Mouse (Mus musculus): Measurements from ENCODE around the gene Wdr95. TPM values are rescaled to one million over a fixed set of nuclear protein-coding genes. Genes with fewer than 3 reads are reported as not detected.

Gene Wdr95
- polyA plus RNA-seq, 1 experiment from 2014 or later, result 0.08 TPM

DNA sequence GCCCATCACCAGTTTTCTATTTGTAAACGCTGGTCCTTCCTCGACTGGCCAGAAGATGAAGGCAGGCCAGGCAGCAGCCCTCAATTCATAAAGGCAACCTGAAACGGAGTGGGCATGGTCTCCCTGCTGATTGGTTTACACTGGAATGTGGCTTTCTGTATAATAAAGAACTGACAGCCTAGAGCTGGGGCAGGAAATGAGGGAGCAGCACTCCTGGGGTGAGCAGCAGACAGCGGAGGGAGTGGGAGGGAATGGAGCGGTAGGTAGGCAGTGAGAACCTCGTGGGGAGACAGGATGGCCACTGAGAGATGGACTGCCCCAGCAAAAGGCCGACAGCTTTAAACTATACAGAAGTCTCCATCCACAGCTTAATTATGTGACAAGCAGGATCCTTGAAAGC, 93.7 kb downstream of the Wdr95 start:
- Histone ChIP-seq H3K36me3 (peaks cover 100% of the 10 kb centered on the region), H3K27ac (no peak overlapping the region), H3K4me1 (replicated peaks) (no peaks in the 10 kb centered on the region), H3K27me3 (ENCODE audit: insufficient read depth, poor library complexity, severe bottlenecking) (no peaks in the 10 kb centered on the region), H3K4me3 (no peak overlapping the region), H3K9me3 (no peaks in the 10 kb centered on the region)
- no peak for DNase-seq (ENCODE audit: low spot score)
- WGBS, result 72% methylated on average over 7 of the region's 7 CpGs

DNA sequence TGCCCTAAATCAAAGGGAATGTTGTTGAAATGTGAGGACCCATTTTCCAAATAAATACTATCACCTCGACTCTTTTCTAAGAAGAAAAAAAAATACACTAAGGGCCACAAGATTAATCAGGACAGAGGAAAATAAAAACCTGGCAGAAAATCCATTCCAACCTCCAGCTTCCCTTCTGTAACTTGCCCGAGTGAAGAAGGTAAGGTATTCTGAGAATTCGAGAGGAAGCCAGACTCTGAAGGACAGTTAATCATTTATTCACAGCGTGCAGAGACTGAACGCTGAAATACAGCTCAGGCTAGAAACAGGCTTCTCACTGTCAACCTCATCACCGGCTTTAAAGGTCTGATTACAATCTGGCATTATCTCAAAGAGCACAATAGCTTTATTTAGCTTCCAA, 94.2 kb downstream of the Wdr95 start:
- no peaks in the 10 kb centered on the region for H3K27me3 ChIP-seq (ENCODE audit: insufficient read depth, poor library complexity, severe bottlenecking)
- 79% methylated on average over 6 of the region's 6 CpGs for WGBS
- no peak for DNase-seq (ENCODE audit: low spot score)
- no peaks in the 10 kb centered on the region for H3K4me1 ChIP-seq (replicated peaks)
- peaks cover 100% of the 10 kb centered on the region for H3K36me3 ChIP-seq
- no peak overlapping the region for H3K27ac ChIP-seq
- no peak overlapping the region for H3K4me3 ChIP-seq
- H3K9me3 ChIP-seq, result no peaks in the 10 kb centered on the region

DNA sequence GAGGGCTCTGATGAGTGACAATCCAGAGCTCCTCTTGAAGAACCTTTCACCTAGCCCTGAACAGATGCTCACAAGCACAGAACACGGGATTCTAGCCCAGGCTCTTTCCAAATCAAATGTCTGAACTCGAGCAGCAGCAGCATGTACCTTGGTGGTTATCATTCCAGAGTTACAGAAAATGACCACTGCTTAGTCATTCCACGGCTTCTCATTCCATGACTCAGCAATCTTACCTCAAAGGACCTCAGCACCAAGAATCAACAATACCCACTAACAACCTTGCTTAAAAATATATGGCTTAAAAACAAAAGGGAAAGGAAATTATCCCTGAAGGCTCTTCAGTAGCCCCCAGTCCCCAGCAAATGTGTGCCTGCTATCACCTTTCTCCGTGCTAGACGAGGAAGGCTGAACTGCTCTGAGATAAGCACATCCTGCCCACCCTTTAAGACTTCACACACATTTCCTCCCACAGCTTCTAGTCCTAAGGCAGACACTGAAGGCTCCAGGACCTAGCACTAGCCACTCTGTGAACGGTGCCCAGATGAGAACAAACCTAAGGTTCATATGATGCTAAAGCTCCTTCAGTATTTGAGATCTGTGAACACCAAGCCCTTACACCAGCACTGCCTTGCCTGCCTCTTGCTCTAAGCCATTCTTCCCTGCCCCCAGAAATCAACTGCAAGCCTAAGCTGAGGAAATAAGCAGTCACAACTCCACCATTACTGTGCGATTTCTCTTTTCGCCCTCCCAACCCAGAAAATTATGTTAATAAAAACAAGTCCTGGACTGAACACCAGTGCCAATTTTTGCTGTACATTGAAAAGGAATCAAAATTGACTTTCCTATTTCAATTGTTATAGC, 95.6 kb downstream of the Wdr95 start:
- 86% methylated on average over 8 of the region's 8 CpGs for WGBS
- peaks cover 98% of the 10 kb centered on the region for H3K36me3 ChIP-seq
- DNase-seq (ENCODE audit: low spot score), result no peak
- no peaks in the 10 kb centered on the region for H3K4me1 ChIP-seq (replicated peaks)
- no peaks in the 10 kb centered on the region for H3K9me3 ChIP-seq
- no peak overlapping the region for H3K4me3 ChIP-seq
- no peak overlapping the region for H3K27ac ChIP-seq
- H3K27me3 ChIP-seq (ENCODE audit: insufficient read depth, poor library complexity, severe bottlenecking), result no peaks in the 10 kb centered on the region

DNA sequence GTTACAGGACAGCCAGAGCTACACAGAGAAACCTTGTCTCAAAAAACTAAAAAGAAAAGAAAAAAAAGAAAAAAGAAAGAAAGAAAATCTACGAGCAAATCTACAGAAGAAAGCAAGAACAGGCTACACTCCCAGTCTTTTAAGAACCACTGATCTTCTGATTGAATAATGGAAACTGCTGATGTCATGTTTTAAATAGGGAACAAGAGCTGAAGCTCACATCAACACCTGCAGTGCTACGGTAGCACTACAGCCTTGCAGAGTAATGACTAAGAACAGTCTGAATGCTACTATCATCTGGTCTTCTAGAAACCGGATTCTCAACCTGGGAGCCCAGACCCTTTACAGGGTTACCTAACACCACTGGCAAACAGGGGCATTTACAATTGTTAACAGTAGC, 97.1 kb downstream of the Wdr95 start:
- Histone ChIP-seq H3K4me3 (no peak overlapping the region), H3K4me1 (replicated peaks) (no peaks in the 10 kb centered on the region), H3K27ac (no peak overlapping the region), H3K9me3 (no peaks in the 10 kb centered on the region), H3K36me3 (peaks cover 98% of the 10 kb centered on the region), H3K27me3 (ENCODE audit: insufficient read depth, poor library complexity, severe bottlenecking) (no peaks in the 10 kb centered on the region)
- DNase-seq (ENCODE audit: low spot score), result no peak
- 94% methylated on average over 3 of the region's 3 CpGs for WGBS

DNA sequence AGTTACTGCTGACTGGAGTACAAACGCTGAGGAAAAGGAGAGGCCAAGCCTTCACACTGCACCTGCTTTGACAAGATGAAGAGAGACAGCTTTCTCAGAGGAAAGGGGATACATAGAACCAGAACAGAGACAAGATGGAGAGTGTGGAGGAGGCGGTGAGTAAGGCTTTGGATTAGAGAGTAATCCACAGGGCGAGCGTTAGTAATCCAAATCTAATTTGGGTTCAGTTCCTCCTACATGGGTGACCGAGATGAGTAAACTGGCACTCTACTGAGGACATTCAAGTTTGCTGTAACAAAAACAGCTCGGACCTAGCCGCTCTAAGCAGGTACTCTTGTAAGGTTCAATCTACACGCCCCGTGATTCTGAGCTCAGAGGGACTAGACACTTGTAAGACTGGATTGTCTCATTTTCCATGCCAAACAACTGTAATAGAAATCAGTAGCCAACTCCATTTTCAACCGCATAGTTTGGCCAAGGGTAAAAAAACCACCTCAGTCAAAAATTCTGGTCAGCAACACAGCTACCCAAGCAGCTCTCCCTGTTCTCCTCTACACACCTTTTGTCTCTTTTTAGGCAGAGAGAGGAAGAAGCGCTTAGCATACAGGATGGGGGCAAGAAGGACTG, 106.0 kb downstream of the Wdr95 start:
- DNase-seq (ENCODE audit: low spot score), result no peak
- H3K4me3 ChIP-seq, result peak overlapping the region; percentile 76
- H3K27me3 ChIP-seq (ENCODE audit: insufficient read depth, poor library complexity, severe bottlenecking), result no peaks in the 10 kb centered on the region
- no peaks in the 10 kb centered on the region for H3K9me3 ChIP-seq
- 81% methylated on average over 11 of the region's 11 CpGs for WGBS
- H3K27ac ChIP-seq, result peak overlapping the region; percentile 92; the same call in 1 of the 2 replicates
- peaks cover 50% of the 10 kb centered on the region for H3K36me3 ChIP-seq
- peaks cover 31% of the 10 kb centered on the region for H3K4me1 ChIP-seq (replicated peaks)

DNA sequence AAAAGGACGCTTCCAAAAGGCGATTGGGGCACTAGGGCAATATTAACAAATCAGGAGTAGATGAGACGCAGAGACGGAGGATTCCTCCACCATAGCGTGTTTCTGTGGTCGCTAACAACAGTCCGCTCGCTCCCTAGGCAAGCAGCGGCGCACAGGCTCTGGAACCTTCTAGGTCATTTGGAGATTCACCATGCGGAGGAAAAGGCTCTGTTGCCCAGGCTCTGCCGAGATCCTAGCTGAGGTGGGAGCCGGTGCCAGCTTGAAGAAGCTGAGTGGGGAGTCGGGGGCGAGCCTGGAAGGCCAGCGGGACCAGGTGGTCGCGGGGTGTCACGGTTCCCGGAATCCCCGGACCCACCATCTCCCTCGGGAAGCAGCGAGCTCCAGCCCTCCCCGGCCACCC, 107.1 kb downstream of the Wdr95 start:
- Histone ChIP-seq H3K9me3 (no peaks in the 10 kb centered on the region), H3K27ac (peak overlapping the region; percentile 92), H3K36me3 (peaks cover 40% of the 10 kb centered on the region), H3K4me3 (peak overlapping the region; percentile 76), H3K4me1 (replicated peaks) (peaks cover 31% of the 10 kb centered on the region), H3K27me3 (ENCODE audit: insufficient read depth, poor library complexity, severe bottlenecking) (no peaks in the 10 kb centered on the region)
- 1% methylated on average over 24 of the region's 24 CpGs for WGBS
- no peak for DNase-seq (ENCODE audit: low spot score)

DNA sequence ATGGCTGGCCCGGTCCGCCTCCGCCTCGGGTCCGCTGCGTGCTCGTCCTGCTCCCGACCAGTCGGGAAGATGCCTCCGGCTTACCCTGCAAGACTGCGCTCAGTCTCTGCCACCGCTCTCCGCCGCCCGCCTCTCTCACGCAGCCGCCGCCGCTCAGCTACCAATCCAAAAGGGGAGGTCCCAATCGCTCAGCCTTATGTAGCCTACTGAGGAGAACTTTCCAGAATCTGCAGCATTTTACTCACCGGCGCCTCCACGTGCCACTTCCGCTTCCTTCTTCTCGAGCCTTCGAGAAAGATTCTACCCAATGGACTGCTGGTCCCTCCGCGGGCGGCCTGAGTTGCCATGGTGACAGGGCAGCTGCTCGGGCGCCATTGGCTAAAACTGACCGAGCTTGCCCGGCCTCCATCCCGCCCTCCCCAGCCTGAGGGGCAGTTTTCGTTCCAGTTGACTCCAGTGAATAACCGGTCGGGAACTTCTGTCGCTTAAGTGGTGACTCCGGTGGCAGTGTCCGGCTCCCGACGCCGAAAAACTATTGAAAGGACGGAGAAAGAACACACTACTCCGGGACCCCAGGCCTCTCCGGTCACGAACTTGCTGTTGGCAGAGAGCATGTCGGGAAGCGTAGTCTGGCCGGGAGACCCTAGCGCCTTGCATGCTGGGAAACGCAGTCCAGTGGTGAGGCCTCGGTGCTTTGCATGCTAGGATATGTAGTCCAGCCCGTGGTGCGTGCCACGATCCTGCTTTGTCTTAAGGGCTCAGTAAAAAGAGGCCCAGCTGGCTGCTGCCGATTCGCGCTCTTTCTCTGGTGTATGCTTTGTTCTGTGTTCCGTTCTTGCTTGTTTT, 107.8 kb downstream of the Wdr95 start, which contains the start of gene Hsph1:
Gene Hsph1, minus strand, starts transcription at position 302 of the 846 bp plus-strand sequence.
- H3K36me3 ChIP-seq, result peaks cover 32% of the 10 kb centered on the region
- no peaks in the 10 kb centered on the region for H3K27me3 ChIP-seq (ENCODE audit: insufficient read depth, poor library complexity, severe bottlenecking)
- H3K4me3 ChIP-seq, result peak within 1 kb of the TSS; percentile 76
- H3K27ac ChIP-seq, result peak within 1 kb of the TSS; percentile 92
- DNase-seq (ENCODE audit: low spot score), result peak; percentile 99
- WGBS, result under 1% methylated on average over 60 of the region's 60 CpGs
- no peaks in the 10 kb centered on the region for H3K9me3 ChIP-seq
- H3K4me1 ChIP-seq (replicated peaks), result peaks cover 31% of the 10 kb centered on the region

DNA sequence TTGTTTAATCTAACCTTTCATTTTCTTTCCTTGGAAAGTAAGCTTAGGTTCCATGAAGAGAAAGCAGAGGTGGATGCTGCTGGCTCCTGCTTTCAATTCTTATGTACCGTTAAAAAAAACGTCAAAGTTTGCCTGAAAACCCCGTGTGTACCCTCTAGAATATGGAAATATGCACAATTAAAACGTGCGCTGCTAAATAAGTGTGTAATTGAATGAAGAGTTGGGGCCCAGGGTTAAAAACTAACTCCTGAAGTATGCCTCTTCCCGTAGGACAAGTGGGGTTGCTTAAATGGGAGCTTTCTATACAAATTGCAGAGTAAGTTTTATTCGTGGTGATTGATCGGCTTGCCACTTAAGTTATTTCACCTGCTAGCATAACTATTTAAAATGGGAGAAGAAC, 108.8 kb downstream of the Wdr95 start:
- Histone ChIP-seq H3K36me3 (peaks cover 22% of the 10 kb centered on the region), H3K27me3 (ENCODE audit: insufficient read depth, poor library complexity, severe bottlenecking) (no peaks in the 10 kb centered on the region), H3K4me3 (peak overlapping the region; percentile 76), H3K27ac (peak overlapping the region; percentile 92), H3K4me1 (replicated peaks) (peaks cover 33% of the 10 kb centered on the region), H3K9me3 (no peaks in the 10 kb centered on the region)
- DNase-seq (ENCODE audit: low spot score), result no peak
- WGBS, result 70% methylated on average over 8 of the region's 8 CpGs

DNA sequence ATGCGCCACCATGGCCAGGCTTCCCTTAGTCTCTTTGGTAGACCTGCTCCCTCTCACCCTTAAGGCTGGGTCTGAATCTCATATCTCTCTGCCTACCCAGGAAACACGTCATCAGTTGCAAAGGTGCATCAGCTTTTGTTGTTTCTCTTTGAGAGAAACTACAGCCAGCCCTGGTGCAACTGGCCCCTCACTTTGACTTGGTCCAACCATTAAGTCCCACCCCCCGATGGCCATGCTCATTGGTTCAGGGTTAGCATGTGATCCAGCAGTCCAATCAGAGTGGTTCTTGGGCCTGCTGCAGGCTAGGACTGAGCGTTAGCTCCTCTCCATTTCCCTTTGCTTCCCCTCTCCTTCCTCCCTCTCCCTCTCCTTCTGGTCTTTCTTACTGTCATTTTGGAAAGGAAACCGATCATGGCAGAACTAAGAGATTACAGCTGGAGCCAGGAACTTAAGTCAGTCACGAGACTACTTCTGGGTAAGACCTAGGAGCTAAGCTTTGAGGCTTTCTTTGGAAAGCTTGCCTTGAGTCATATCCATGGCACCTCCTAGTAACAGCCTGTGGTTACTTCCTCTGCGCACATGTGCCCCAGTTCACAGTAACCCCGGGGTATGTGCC, 112.9 kb downstream of the Wdr95 start:
- Histone ChIP-seq H3K27ac (no peak overlapping the region), H3K9me3 (no peaks in the 10 kb centered on the region), H3K36me3 (no peaks in the 10 kb centered on the region), H3K4me3 (no peak overlapping the region), H3K4me1 (replicated peaks) (peaks cover 8% of the 10 kb centered on the region), H3K27me3 (ENCODE audit: insufficient read depth, poor library complexity, severe bottlenecking) (no peaks in the 10 kb centered on the region)
- DNase-seq (ENCODE audit: low spot score), result no peak
- WGBS, result 92% methylated on average over 8 of the region's 8 CpGs

DNA sequence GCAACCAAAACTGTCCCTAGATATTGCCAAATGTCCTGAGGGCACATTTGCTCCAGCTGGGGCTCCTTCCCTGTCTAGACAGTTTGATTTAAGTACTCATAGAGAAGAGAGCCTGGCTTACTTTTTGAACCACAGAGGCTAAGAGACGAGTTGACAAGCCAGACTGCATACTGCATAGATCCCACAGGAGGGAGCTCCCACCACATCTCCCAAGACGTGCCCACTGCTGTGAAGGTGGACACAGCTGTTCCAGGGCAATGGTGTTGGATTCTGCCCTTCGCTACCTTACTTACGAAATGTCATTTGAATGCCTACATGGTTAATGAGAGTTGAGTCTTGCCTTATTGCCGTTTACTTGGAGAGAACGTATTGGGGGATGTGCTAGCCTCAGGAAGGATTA, 113.9 kb downstream of the Wdr95 start:
- Histone ChIP-seq H3K27ac (no peak overlapping the region), H3K4me3 (no peak overlapping the region), H3K36me3 (no peaks in the 10 kb centered on the region), H3K4me1 (replicated peaks) (peaks cover 5% of the 10 kb centered on the region), H3K27me3 (ENCODE audit: insufficient read depth, poor library complexity, severe bottlenecking) (no peaks in the 10 kb centered on the region), H3K9me3 (no peaks in the 10 kb centered on the region)
- DNase-seq (ENCODE audit: low spot score), result no peak
- WGBS, result 63% methylated on average over 6 of the region's 6 CpGs

DNA sequence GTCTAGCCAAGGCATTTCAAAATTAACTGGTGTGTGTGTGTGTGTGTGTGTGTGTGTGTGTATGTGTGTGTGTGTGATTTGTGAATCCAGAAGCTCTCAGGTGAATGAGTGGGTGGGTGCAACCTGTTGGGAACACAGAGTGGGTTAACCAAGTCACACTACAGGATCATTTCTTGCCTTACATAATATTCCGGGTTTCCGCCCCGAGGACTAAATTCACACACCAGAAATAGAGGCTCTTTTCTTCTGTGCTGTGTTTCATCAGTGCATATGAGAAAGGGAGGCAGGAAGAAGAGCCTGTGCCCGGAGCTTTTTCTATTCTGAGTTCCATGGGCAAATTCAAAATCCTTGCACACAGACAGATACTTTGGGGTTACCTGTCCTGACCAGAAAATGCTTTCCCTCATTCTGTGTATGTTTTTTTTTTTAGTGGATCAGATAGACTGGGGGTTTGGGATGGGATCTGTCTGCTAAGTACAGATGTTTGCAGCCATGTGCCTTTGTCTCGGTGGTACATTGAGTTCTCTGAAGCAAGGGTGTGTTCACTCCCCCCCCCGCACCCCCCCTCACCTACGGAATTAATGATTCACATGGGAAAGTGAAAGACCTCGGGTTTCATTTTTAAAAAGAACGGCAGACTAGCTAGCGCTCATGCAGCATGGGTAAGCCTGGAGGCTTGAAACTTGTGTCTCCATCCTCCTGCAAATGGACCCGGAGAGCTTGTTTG, 114.5 kb downstream of the Wdr95 start:
- DNase-seq (ENCODE audit: low spot score), result no peak
- Histone ChIP-seq H3K4me3 (no peak overlapping the region), H3K9me3 (no peaks in the 10 kb centered on the region), H3K4me1 (replicated peaks) (peaks cover 5% of the 10 kb centered on the region; the same call in 1 of the 2 replicates), H3K27me3 (ENCODE audit: insufficient read depth, poor library complexity, severe bottlenecking) (no peaks in the 10 kb centered on the region), H3K36me3 (no peaks in the 10 kb centered on the region), H3K27ac (no peak overlapping the region)
- 81% methylated on average over 11 of the region's 11 CpGs for WGBS

All from hindbrain, embryonic 10.5 days (tissue).